Mouse (Mus musculus) 3134 (cell line): ENCODE measurements at regions not wholly inside any gene's neighbourhood (a gene's known extent, or its start where the extent isn't known, plus 50 kb on each side); places are given as distances from the start of the nearest gene placed in this dataset.

Experiments
- DNase-seq: peaks from one replicate; pipeline ENCODE4 v3.0.0-alpha.2; 2011; ENCODE audit warnings: low spot score; ENCODE audit not compliant: insufficient read length; ENCODE audit errors: extremely low read depth

DNA sequence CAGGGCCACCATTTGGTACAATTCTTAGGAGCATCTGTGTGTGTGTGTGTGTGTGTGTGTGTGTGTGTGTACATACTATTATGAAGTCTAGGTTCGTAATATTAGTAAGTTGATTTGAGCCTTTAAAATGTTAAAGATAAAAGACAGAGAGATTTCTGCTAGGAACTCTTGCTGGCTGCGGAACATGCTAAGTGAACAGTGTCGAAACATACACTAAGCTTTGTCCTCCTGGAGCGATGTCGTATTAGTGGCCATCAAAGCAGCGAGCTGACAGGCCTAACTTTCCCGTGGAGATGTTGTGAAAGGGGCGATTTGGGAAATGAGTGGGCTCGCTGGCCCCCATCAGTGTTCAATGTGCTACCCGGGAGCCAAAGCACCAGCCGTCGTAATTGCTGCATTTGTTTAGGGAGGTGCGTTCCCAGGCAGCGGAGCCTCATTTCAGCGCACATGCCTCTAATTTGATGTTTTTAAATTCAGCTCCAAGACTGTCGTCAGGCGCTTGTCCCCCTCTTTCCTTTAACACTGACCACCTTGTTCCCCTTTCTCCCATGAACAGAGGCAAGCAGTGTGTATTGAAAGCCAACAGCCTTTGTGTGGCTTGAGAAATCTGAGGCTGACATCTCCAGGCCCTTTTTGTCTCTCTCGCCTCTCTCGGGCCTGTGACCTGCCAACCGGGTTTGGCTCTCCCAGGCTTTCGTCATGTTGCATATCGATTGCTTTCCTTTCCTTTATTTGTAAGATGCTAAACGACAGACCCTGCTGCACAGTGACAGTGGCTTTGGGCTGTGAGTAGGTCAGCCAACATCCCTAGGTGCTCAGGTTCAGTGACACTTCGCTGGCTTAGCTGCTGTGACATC is 426.3 kb downstream of the Sorl1 start:
- no peak for DNase-seq

DNA sequence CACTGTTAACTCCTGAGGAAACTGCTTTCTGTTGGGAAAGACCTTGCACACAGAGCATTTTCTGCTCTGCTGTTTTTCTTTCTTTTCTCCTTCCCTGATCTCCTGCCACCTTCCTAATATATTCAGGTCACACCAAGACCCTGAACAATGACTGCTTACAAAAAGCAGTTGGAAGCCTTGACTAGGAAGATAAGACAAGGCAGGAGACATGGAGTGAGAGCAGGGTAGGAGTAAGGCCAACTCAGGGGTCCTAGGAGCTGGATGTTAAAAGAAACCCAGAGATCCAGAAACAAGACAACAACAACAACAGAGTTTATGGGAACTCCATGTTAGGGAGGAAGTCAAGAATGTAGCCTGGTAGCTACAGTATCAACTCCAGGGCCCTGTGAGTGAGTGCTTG is 426.9 kb downstream of the Sorl1 start:
- DNase-seq = no peak

DNA sequence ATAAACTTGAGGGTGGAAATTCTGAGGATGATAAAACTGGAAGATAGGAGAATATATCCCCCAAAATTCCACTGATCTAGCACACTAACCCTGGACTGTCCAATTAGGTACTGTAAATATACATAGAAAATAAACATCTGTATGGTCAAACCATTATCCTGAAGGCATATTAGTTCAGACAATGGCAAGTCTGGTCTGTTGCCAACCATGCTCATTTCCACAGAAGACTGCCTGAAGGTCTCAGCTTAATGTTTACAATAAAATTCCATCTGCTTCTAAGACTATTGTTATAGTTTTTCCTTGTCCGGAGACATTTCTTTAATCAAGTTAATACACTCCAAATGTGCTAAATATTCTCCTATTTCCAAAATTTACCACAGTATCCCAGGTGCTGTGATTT is 441.2 kb downstream of the Sorl1 start:
- DNase-seq = no peak

DNA sequence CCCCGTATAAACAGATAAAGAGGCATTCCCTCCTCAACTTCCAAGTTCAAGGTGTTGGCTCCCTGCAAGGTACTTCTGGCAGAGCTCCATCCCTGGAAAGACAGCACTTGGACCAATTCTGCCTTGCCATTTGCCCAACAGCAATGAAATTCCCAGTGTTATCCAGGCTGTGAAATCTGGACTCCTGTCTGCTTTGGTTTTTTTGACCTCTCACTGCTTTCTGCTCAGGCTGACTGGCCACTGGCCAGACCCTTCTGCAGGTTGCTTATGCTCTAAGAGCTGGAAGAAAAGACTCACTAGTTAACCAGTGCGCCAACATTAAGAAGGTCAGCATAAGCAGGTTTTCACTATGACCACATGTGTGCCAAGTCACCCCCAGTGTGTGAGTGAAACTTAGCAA is 448.4 kb downstream of the Sorl1 start:
- DNase-seq = no peak

DNA sequence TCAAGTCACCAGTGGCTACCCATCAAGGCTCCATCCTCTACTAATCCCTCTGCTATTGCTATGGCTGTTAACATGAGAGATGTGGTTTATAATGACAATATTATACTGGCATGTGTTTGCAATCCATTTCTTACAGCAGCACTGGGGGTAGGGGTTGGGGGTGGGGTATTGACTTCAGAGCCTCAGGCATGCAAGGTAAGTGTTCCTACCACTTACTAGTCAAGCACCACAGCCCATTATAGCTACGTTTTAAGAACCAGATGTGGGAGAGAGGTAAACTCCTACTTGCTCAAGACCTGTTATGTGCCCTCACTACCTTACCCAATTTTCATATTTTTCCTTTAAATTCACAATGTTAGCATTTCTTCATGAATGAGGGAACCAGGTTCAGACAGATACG is 451.1 kb downstream of the Sorl1 start:
- DNase-seq = no peak

DNA sequence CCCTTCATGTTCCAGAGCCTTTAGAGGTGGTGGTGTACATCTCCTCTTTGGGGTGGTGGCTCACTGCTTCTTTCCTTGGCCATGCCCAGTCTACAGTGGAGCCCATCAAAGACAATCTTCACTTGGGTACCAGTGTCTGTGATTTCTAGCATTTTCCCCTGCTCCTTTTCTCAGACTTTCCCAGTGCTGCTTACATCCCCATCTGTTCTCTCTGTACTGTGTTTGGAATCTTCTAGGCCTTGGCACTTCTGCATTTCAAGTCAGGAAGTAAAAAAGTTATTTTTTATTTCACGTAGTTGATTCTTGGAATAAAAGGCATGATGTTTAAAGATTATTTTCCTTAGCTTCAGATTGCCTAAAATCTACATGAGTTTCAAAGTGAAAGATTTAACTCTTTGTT is 455.4 kb downstream of the Sorl1 start:
- DNase-seq = no peak

DNA sequence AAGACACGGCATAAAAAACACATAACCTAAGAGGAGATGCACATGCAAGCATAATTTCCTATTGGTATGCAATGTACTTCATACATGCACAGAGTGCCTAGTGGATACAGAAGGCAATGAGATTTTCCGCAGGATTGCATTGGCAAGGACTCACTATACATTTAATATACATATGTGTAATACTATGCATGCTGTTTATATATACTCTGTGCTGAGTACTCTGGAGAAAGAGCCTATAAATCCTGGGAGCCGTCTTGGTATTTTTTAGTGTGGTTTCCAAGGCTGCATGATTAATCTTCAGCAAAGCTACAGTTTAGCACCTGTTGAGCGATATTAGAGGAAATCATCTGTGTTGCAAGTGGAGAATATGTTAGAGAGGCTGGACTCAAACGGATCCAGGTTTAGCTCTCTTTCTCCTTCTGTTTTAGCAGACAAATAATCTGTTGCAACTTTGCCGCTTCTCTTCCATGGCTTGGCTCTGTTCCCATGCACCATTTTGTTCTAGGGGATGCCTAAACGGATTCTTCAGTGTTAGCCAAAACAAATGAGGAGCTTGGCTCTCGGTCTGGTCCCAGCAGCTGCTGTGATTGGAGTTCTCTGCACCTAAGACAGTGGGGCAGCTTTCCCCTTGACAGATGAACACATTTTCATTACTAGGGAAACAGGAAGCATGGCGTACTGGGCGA is 459.0 kb downstream of the Sorl1 start:
- no peak for DNase-seq

DNA sequence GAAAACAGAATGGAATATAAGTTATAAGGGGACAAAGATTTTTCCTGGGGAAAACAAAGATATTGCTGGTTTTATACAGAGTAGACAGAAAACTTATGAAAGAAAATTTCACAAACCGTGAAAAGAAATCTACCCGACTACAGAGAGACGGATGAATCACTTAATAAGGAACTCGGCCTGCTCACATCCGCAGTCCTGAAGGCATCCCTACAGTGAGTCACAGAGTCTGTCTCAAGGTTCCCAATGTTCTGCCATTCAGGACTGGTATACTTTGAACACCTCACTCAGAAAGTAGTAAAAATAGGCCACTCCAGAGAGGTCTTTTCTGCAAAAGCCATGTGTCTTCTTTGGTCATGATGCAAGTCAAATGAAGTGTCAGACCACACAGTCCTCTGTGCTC is 463.5 kb downstream of the Sorl1 start:
- peak; percentile 42 for DNase-seq

DNA sequence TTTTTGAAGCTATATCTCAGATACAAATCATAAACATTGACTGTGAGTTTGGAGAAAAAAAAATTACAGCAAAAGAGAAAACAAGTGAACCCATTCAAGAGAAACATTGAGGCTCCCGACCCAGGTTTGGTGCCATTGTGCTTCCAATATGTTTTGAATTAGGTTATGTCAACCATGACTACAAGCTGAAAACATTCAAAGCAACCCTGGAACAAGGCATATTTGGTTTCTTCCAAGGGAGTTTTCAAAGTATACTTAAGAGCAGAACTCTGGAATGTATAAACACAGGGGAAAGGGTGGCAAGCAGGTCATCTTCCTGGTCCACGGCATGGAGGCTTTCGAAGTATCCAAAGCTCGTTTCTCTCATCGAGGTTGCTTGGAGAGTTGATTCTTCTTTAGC is 464.1 kb downstream of the Sorl1 start:
- DNase-seq = peak; percentile 31

DNA sequence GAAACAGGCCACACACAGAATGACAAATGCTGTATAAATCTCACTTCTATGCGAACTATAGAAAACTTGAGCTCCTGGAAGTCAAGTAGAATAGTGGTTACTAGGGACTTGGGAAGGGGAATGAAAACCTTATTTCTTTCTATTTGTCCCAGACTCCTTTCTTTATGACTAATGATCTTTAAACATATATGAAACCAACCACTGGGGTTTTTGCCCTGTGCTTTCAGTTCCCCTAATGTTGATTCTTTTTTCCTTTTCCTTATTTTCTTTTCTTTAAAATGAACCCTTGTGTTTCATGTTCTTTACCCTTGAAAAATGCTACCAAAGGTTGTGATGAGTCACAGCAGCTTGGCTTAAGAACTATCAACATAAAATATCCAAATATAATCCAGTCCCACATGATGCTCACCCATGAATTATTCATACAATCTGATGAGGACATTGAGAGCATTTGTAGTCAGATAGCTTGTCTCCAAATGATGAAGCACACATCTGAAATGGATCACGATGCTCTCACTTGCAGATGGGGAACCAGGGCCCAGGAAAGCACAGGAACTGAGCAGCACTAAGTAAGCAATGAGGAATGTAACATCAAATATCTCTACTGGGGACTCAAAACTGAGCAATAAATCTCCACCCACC is 470.2 kb upstream of the Ubash3b start:
- no peak for DNase-seq

DNA sequence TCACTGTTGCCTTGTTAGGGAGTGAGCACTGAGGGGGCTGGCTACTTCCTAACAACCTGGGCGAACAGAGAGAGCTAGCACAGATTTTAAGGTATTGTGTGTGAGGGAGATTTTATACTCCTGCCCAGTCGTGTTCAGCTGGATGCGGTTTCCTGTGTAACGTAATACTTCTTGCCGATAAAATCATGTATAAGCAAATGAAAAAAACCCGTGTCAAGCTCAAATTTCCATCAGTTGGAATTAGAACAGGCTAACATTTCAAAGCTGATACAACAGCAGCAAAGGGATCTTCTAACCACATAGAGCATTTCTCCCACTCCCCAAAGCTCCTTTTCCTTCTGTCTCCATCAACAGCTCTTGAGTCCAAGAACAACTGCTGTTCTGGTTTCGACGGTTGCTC is 459.8 kb upstream of the Ubash3b start:
- no peak for DNase-seq

DNA sequence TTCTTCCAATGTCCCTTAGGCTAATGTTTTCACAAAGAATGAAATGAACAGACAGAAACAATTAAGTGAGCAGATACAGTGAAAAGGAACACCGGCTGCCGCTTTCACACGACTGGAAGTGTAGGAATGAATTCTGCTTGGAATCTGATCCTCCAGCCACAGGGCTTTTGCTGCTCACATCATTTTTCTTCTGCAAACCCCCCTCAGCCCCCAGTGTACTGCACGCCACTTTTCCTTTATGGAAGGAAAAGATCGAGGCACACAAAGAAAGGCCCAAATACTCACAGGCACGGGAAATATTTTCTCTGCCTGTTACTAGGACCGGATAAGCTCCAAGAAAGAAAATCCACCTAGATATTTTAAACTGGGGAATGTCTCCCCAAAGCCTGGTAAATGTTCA is 452.5 kb upstream of the Ubash3b start:
- no peak for DNase-seq

DNA sequence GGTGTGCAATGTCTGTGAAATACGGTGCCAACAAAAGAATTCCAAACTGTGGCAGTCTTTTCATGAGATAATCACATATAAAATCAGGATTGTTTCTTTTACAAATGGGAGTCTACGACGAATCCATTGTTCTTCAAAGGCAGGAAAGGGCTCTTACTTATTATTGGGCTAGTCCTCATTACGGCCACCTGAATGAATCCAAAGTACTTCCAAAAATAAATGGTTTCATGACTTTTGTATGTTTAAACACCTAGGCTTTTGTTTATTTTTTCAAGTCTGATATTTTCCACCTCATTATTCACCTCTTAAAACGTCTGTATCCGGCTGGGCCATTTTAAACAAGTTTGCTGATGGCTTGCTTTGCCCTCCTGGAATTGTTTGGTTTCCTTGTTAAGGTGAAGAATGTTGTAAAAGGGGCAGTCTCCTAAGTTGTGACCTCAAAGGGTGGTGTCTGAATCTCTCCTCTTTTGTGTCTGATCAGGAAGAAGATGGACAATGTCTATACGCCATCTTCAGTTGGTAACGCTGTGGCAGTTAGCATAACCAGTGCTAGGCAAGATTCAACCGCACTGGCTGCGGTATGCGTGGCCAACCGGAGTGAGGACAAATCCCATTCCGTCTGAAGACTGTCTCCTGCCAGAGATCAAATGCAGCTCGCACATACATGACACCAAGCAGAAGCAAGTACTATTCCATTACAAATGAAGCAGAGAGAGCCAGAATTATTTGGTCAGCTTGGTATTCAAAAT is 451.5 kb upstream of the Ubash3b start:
- no peak for DNase-seq

DNA sequence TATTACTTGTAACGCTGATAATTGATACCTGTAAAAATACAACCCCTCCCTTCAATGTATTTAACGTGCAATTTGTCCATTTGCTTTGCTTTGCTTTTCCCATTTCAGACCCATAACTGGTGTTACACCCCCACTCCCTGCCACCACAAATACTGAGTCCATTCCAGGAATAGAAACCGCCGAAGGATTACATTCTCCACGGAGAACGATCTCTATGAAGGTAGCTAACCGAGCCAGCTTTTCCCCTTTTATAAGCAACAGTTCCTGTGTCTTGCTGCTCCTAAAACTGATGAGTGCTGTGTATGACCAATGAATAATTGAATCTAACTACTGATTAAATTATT is 450.9 kb upstream of the Ubash3b start:
- no peak for DNase-seq

DNA sequence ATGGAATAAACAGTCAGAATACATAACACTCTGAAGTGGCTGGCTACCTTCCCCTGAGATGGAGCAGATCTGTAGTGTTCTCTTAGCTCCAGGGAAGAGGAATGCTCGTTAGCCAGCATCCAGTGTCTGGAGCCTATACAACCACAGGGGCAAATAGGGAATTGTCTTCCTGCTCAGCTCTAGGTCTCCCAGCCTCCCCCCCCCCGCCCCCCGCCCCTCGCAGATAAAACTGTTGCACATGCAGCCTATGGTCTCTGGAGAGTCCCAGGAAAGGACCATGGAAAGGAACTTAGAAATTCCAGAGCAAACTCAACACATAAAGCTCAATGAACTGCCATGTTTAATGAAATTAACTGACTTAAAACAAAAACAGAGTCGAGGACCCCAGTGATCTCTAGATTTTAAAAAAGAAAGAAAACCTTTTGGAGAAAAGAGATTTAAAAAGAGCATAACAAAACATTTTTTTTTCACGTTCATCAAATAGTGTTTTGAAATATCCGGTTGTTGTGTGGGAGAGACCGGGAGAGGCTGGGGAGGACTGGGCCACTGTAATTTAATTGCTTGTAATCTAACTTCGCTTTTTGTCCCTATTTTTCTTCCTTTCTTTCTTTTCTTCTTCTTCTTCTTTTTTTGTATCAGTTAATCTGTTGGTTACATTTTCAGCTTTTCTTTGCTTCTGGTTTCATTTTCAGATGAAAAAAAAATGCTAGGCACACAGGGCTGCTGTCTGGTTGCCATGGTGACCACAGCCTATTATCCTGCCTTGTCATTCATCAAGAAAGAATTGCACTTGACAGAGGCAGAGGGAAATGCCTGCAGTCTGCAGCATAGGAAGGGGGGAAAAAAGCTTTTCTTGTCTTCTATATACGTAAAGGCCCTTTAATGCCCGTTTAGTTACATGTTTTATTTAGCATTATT is 450.3 kb upstream of the Ubash3b start:
- DNase-seq = no peak

DNA sequence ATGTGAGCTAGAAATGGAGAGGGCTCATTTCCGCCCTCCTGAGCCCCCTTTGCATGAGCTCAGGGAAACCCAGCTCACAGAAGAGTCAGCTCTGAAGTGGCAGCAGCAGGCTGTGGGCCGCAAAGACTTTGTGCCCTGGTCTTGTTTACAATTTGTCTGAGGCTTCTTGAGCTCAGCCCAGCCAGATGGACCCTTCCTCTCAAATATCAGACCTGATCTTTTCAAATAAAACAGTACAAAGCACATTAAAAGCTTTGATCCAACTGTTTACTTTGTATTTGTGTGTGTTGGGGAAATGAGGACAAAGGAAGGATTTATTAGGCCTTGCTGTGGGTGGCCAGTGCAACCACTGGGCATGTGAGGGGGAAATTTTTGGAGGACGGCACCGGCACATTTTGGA is 448.9 kb upstream of the Ubash3b start:
- DNase-seq = no peak

DNA sequence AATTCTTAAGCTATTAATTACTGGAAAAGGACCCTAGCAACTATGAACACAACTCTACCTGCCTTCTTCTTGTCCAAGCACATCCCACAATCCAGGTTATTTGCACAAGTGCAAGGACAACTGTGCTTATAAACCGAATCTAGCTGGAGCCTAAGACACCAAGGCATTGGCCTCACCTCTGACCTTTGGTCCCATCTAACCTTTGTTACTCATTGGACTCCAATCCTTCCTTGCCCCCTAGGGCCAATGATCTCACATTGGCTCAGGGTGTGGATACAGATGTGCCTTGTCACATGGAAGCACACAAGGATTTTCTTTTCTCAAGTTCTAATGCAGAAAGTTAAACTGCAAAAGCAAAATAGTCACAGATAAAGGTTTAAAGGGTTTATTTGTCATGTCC is 444.6 kb upstream of the Ubash3b start:
- no peak for DNase-seq

DNA sequence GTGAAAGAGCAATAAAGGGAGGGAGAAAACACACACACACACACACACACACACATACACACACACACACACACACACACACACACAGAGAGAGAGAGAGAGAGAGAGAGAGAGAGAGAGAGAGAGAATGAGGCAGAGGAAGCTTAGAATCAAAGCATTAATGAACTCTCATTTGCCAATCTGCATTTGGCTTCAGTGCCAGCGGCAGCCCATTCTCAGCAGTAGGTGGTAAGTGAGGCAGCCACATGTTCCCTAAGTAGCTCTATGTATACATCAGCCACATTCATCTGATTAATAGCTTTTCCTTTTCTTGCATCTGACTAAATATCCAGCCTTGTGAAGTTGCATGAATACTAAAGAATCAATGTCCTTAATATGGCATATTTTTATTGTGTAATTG is 443.4 kb upstream of the Ubash3b start:
- DNase-seq = no peak

DNA sequence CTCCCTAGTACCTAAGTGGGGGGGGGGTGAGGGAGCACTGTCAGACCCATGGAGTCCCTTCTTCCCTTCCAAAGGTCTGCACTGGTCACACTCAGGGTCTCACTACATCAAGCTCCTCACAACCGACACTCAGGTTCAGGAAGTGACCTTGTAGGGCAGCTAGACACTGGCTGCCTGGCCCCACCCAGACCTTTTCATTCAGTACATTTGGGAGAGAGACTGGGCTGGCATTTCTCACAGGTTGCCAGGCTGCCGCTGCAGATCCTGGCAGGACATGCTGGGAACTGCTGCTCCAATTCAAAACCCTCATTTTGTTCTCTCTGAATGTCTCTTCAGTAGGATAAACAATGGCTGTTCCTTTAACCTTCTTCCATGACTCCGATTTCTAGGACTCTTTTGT is 439.3 kb upstream of the Ubash3b start:
- DNase-seq = no peak

DNA sequence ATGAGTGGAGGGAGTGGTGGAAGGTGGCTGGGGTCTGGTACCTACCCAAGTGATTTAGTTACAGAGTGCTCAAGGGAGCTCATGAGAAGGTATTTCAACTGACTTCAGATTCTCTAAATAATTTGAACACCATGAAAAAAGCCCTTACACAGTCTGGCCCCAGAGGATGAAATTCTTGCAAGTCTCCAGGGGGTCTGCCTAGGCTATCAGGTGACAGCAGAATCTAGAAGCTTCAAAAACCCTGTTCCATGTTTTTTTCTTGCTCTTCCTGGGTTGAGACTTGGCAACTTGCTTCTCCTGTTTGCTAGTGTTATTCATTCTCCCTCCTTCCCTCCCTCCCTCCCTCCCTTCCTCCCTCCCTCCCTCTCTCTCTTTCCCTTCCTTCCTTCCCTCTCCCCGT is 438.4 kb upstream of the Ubash3b start:
- no peak for DNase-seq
